Mouse (Mus musculus): ENCODE measurements around the gene Anapc2.

The Anapc2 gene

GRCm38 (mm10) chr2:25271827-25272511 is at the start of gene Anapc2, which contains the start of gene Ssna1:
Gene Anapc2 (plus strand): TSS chr2:25272478.
Gene Ssna1 (minus strand): TSS chr2:25272438.
- DNase-seq (ENCODE audit: low spot score in 2 of 2) = peak; percentile 97 to 99

GRCm38 (mm10) chr2:25223681-25224491 is 48.4 kb upstream of the Anapc2 start:
- no peak for DNase-seq (ENCODE audit: low spot score in 2 of 2)

GRCm38 (mm10) chr2:25224492-25224765 is 47.8 kb upstream of the Anapc2 start, which contains the start of gene Tubb4b:
Gene Tubb4b (minus strand): TSS chr2:25224702.
- no peak for DNase-seq (ENCODE audit: low spot score in 2 of 2)

- peak; percentile 92 to 95 for DNase-seq (ENCODE audit: low spot score in 2 of 2)
These were observed 47.2 kb upstream of the Anapc2 start for GRCm38 (mm10) chr2:25224766-25225752.

- DNase-seq (ENCODE audit: low spot score in 2 of 2) = no peak
These were observed 46.4 kb upstream of the Anapc2 start for GRCm38 (mm10) chr2:25225811-25226379.

- DNase-seq (ENCODE audit: low spot score in 2 of 2) = peak in 1 of 2 experiments; percentile 10
These were observed 45.4 kb upstream of the Anapc2 start for GRCm38 (mm10) chr2:25226864-25227263.

GRCm38 (mm10) chr2:25227406-25227805 is 44.9 kb upstream of the Anapc2 start:
- DNase-seq (ENCODE audit: low spot score in 2 of 2) = no peak

- peak; percentile 64 to 80 for DNase-seq (ENCODE audit: low spot score in 2 of 2)
These were observed 43.8 kb upstream of the Anapc2 start for GRCm38 (mm10) chr2:25228431-25228889.

GRCm38 (mm10) chr2:25228995-25229530 is 43.2 kb upstream of the Anapc2 start:
- no peak for DNase-seq (ENCODE audit: low spot score in 2 of 2)

- no peak for DNase-seq (ENCODE audit: low spot score in 2 of 2)
These were observed 42.7 kb upstream of the Anapc2 start for GRCm38 (mm10) chr2:25229582-25229981.

- no peak for DNase-seq (ENCODE audit: low spot score in 2 of 2)
These were observed 41.7 kb upstream of the Anapc2 start for GRCm38 (mm10) chr2:25230581-25230980.

- no peak for DNase-seq (ENCODE audit: low spot score in 2 of 2)
These were observed 41.2 kb upstream of the Anapc2 start for GRCm38 (mm10) chr2:25231038-25231437.

- DNase-seq (ENCODE audit: low spot score in 2 of 2) = no peak
These were observed 38.9 kb upstream of the Anapc2 start for GRCm38 (mm10) chr2:25233421-25233820.

- DNase-seq (ENCODE audit: low spot score in 2 of 2) = no peak
These were observed 38.2 kb upstream of the Anapc2 start, which contains the start of gene Slc34a3 for GRCm38 (mm10) chr2:25234050-25234449. Gene Slc34a3 (minus strand): TSS chr2:25234364.

GRCm38 (mm10) chr2:25234551-25235220 is 37.6 kb upstream of the Anapc2 start:
- no peak for DNase-seq (ENCODE audit: low spot score in 2 of 2)

- DNase-seq (ENCODE audit: low spot score in 2 of 2) = no peak
These were observed 35.7 kb upstream of the Anapc2 start, which contains the start of gene Rnf224 for GRCm38 (mm10) chr2:25236614-25237013. Gene Rnf224 (minus strand): TSS chr2:25236787.

GRCm38 (mm10) chr2:25237522-25237921 is 34.8 kb upstream of the Anapc2 start:
- DNase-seq (ENCODE audit: low spot score in 2 of 2) = no peak

- no peak for DNase-seq (ENCODE audit: low spot score in 2 of 2)
These were observed 34.2 kb upstream of the Anapc2 start for GRCm38 (mm10) chr2:25238106-25238505.

- DNase-seq (ENCODE audit: low spot score in 2 of 2) = no peak
These were observed 32.5 kb upstream of the Anapc2 start for GRCm38 (mm10) chr2:25239766-25240165.

GRCm38 (mm10) chr2:25240310-25240709 is 32.0 kb upstream of the Anapc2 start:
- no peak for DNase-seq (ENCODE audit: low spot score in 2 of 2)
